Mouse (Mus musculus) hindbrain, embryonic 16.5 days (tissue): Measurements from ENCODE around the gene Clnk. TPM values are rescaled to one million over a fixed set of nuclear protein-coding genes. Genes with fewer than 3 reads are reported as not detected.

Experiments
- ATAC-seq: fragments of 200-750 bp; cut with Nextera tagmentation; 2 replicates; pipeline ENCODE4 v1.8.0; 2017; ENCODE audit warnings: moderate TSS enrichment, moderate library complexity
- H3K27ac ChIP-seq: fragments of 300-500 bp; sonication (generic); 2 replicates; pipeline ENCODE4 v1.5.1; 2014; ENCODE audit warnings: low read depth, mild to moderate bottlenecking, control low read depth, low read length, moderate library complexity
- H3K27me3 ChIP-seq: fragments of 300-500 bp; sonication (generic); replicated peaks from 2 replicates; pipeline ENCODE4 v1.6.1; 2014; ENCODE audit warnings: low read length; ENCODE audit not compliant: control insufficient read depth, insufficient read depth
- H3K36me3 ChIP-seq: fragments of 300-500 bp; sonication (generic); 2 replicates; pipeline ENCODE4 v1.6.1; 2014; ENCODE audit warnings: mild to moderate bottlenecking, low read length, moderate library complexity, mixed read lengths; ENCODE audit not compliant: control insufficient read depth, insufficient read depth
- H3K4me1 ChIP-seq: fragments of 300-500 bp; sonication (generic); 2 replicates; pipeline ENCODE4 v1.6.1; 2014; ENCODE audit warnings: low read depth, low read length; ENCODE audit not compliant: control insufficient read depth, insufficient read depth
- H3K4me2 ChIP-seq: fragments of 300-500 bp; sonication (generic); 2 replicates; pipeline ENCODE4 v1.6.1; 2014; ENCODE audit warnings: mild to moderate bottlenecking, low read length, control low read depth, moderate library complexity
- H3K4me3 ChIP-seq: fragments of 300-500 bp; sonication (generic); 2 replicates; pipeline ENCODE4 v1.5.1; 2014; ENCODE audit warnings: mild to moderate bottlenecking, low read length, control low read depth, moderate library complexity
- H3K9ac ChIP-seq: fragments of 300-500 bp; sonication (generic); 2 replicates; pipeline ENCODE4 v1.6.1; 2014; ENCODE audit warnings: low read depth, mild to moderate bottlenecking, control low read depth, low read length, moderate library complexity
- H3K9me3 ChIP-seq: fragments of 300-500 bp; sonication (generic); 2 replicates; pipeline ENCODE4 v1.6.1; 2014; ENCODE audit warnings: mild to moderate bottlenecking, low read length, moderate library complexity; ENCODE audit not compliant: control insufficient read depth
- WGBS: fragments of 180-500 bp; shearing (Covaris S2); extraction: QIAGEN DNeasy Blood & Tissue Kit; methylation state at CpG from one replicate; pipeline ENCODE4 v1.1.7; 2014; 5-methylcytosine and 5-hydroxymethylcytosine counted together
- polyA plus RNA-seq: library from polyadenylated mRNA; unstranded; fragments of >200 nt; fragmentation: Nextera tagmentation; extraction: Ambion mirVana; gene quantifications from 2 replicates; pipeline ENCODE4 v1.2.1, GENCODE M21; 2015

Gene Clnk
- polyA plus RNA-seq, 1 experiment from 2014 or later = 0.20 TPM

GRCm38 (mm10) chr5:38862288-38862985 is 14.2 kb downstream of the Clnk start:
- peak; percentile 71 for ATAC-seq
- WGBS = 58% methylated on average over 13 of the region's 13 CpGs
- no peak overlapping the region for H3K9ac ChIP-seq
- no peaks in the 10 kb centered on the region for H3K36me3 ChIP-seq
- H3K27ac ChIP-seq = no peak overlapping the region
- H3K9me3 ChIP-seq = no peaks in the 10 kb centered on the region
- no peak overlapping the region for H3K4me3 ChIP-seq
- no peak overlapping the region for H3K4me2 ChIP-seq
- no peaks in the 10 kb centered on the region for H3K4me1 ChIP-seq
- H3K27me3 ChIP-seq = no peaks in the 10 kb centered on the region

GRCm38 (mm10) chr5:38858015-38858721 is 18.4 kb downstream of the Clnk start:
- Histone ChIP-seq H3K36me3 (no peaks in the 10 kb centered on the region), H3K9ac (no peak overlapping the region), H3K27me3 (no peaks in the 10 kb centered on the region), H3K4me2 (no peak overlapping the region), H3K27ac (no peak overlapping the region), H3K4me1 (no peaks in the 10 kb centered on the region), H3K9me3 (no peaks in the 10 kb centered on the region), H3K4me3 (no peak overlapping the region)
- ATAC-seq = no peak
- 63% methylated on average over 4 of the region's 4 CpGs for WGBS

GRCm38 (mm10) chr5:38857591-38857990 is 19.0 kb downstream of the Clnk start:
- Histone ChIP-seq H3K9ac (no peak overlapping the region), H3K27ac (no peak overlapping the region), H3K27me3 (no peaks in the 10 kb centered on the region), H3K4me2 (no peak overlapping the region), H3K4me1 (no peaks in the 10 kb centered on the region), H3K9me3 (peaks cover 5% of the 10 kb centered on the region), H3K4me3 (no peak overlapping the region), H3K36me3 (no peaks in the 10 kb centered on the region)
- no peak for ATAC-seq
- WGBS = 86% methylated on average over 1 of the region's 1 CpGs

- no peak overlapping the region for H3K9ac ChIP-seq
- no peaks in the 10 kb centered on the region for H3K36me3 ChIP-seq
- peaks cover 5% of the 10 kb centered on the region for H3K9me3 ChIP-seq
- no peaks in the 10 kb centered on the region for H3K27me3 ChIP-seq
- no peak overlapping the region for H3K4me2 ChIP-seq
- 97% methylated on average over 1 of the region's 1 CpGs for WGBS
- no peaks in the 10 kb centered on the region for H3K4me1 ChIP-seq
- H3K27ac ChIP-seq = no peak overlapping the region
- no peak overlapping the region for H3K4me3 ChIP-seq
- ATAC-seq = no peak
Measured at GRCm38 (mm10) chr5:38850171-38850570, 26.4 kb downstream of the Clnk start.

- H3K4me3 ChIP-seq = no peak overlapping the region
- H3K9me3 ChIP-seq = no peaks in the 10 kb centered on the region
- WGBS = 54% methylated on average over 3 of the region's 3 CpGs
- no peaks in the 10 kb centered on the region for H3K4me1 ChIP-seq
- ATAC-seq = no peak
- H3K27me3 ChIP-seq = no peaks in the 10 kb centered on the region
- no peak overlapping the region for H3K4me2 ChIP-seq
- H3K9ac ChIP-seq = no peak overlapping the region
- no peak overlapping the region for H3K27ac ChIP-seq
- H3K36me3 ChIP-seq = no peaks in the 10 kb centered on the region
Measured at GRCm38 (mm10) chr5:38845529-38845928, 31.1 kb downstream of the Clnk start.

- no peaks in the 10 kb centered on the region for H3K36me3 ChIP-seq
- no peak overlapping the region for H3K9ac ChIP-seq
- no peak overlapping the region for H3K4me2 ChIP-seq
- H3K27me3 ChIP-seq = no peaks in the 10 kb centered on the region
- no peaks in the 10 kb centered on the region for H3K9me3 ChIP-seq
- H3K27ac ChIP-seq = no peak overlapping the region
- H3K4me3 ChIP-seq = no peak overlapping the region
- 93% methylated on average over 2 of the region's 2 CpGs for WGBS
- no peak for ATAC-seq
- no peaks in the 10 kb centered on the region for H3K4me1 ChIP-seq
Measured at GRCm38 (mm10) chr5:38844312-38844711, 32.3 kb downstream of the Clnk start.

GRCm38 (mm10) chr5:38839981-38840380 is 36.6 kb downstream of the Clnk start:
- no peaks in the 10 kb centered on the region for H3K4me1 ChIP-seq
- H3K36me3 ChIP-seq = no peaks in the 10 kb centered on the region
- H3K27ac ChIP-seq = no peak overlapping the region
- H3K9me3 ChIP-seq = no peaks in the 10 kb centered on the region
- no peak for ATAC-seq
- H3K9ac ChIP-seq = no peak overlapping the region
- WGBS = 100% methylated on average over 1 of the region's 1 CpGs
- H3K27me3 ChIP-seq = no peaks in the 10 kb centered on the region
- no peak overlapping the region for H3K4me3 ChIP-seq
- H3K4me2 ChIP-seq = no peak overlapping the region

GRCm38 (mm10) chr5:38827310-38827709 is 49.3 kb downstream of the Clnk start:
- WGBS = 89% methylated on average over 6 of the region's 6 CpGs
- ATAC-seq = no peak

GRCm38 (mm10) chr5:38826586-38826985 is 50.0 kb downstream of the Clnk start:
- Histone ChIP-seq H3K4me2 (no peak overlapping the region), H3K36me3 (no peaks in the 10 kb centered on the region), H3K9me3 (no peaks in the 10 kb centered on the region), H3K4me3 (no peak overlapping the region), H3K27me3 (no peaks in the 10 kb centered on the region), H3K9ac (no peak overlapping the region), H3K4me1 (no peaks in the 10 kb centered on the region), H3K27ac (no peak overlapping the region)
- no peak for ATAC-seq
- WGBS = 70% methylated on average over 5 of the region's 5 CpGs

More at GRCm38 (mm10) chr5:38827310-38827709, 49.3 kb downstream of the Clnk start:
- Histone ChIP-seq H3K27me3 (no peaks in the 10 kb centered on the region), H3K27ac (no peak overlapping the region), H3K4me3 (no peak overlapping the region), H3K4me1 (no peaks in the 10 kb centered on the region), H3K36me3 (no peaks in the 10 kb centered on the region), H3K9ac (no peak overlapping the region), H3K9me3 (no peaks in the 10 kb centered on the region), H3K4me2 (no peak overlapping the region)
